Mouse (Mus musculus): ENCODE results near the gene Srgap3.
A peak's percentile ranks its signal among the peaks of the same experiment; 100 is the strongest.

Srgap3 gene

GRCm38 (mm10) chr6:112809658-112810520, 137.2 kb downstream of the Srgap3 start:
- DNase-seq, result no peak

GRCm38 (mm10) chr6:112808738-112809137, 138.3 kb downstream of the Srgap3 start:
- no peak for DNase-seq

- DNase-seq, result no peak
Observed at GRCm38 (mm10) chr6:112801917-112802316, 145.1 kb downstream of the Srgap3 start.

GRCm38 (mm10) chr6:112798378-112798777, 148.7 kb downstream of the Srgap3 start:
- DNase-seq, result peak; percentile 95 to 97

- DNase-seq, result peak; percentile 66 to 75
Observed at GRCm38 (mm10) chr6:112796607-112797006, 150.5 kb downstream of the Srgap3 start.

GRCm38 (mm10) chr6:112793887-112794286, 153.2 kb downstream of the Srgap3 start:
- no peak for DNase-seq

- peak; percentile 51 to 52 for DNase-seq
Observed at GRCm38 (mm10) chr6:112789901-112790300, 157.2 kb downstream of the Srgap3 start.

- DNase-seq, result no peak
Observed at GRCm38 (mm10) chr6:112788617-112789016, 158.4 kb downstream of the Srgap3 start.

GRCm38 (mm10) chr6:112788174-112788573, 158.9 kb downstream of the Srgap3 start:
- no peak for DNase-seq

GRCm38 (mm10) chr6:112781409-112782093, 165.5 kb downstream of the Srgap3 start:
- DNase-seq, result no peak

GRCm38 (mm10) chr6:112778211-112778610, 168.9 kb downstream of the Srgap3 start:
- peak in 1 of 2 experiments; percentile 42 for DNase-seq

- DNase-seq, result no peak
Observed at GRCm38 (mm10) chr6:112776718-112777117, 170.3 kb downstream of the Srgap3 start.

GRCm38 (mm10) chr6:112773754-112774153, 173.3 kb downstream of the Srgap3 start:
- no peak for DNase-seq

GRCm38 (mm10) chr6:112770996-112771395, 176.1 kb downstream of the Srgap3 start:
- no peak for DNase-seq

GRCm38 (mm10) chr6:112758541-112758940, 188.5 kb downstream of the Srgap3 start:
- no peak for DNase-seq

GRCm38 (mm10) chr6:112756866-112757265, 190.2 kb downstream of the Srgap3 start:
- no peak for DNase-seq

- peak in 1 of 2 experiments; percentile 43 for DNase-seq
Observed at GRCm38 (mm10) chr6:112754994-112755393, 192.1 kb downstream of the Srgap3 start.

- DNase-seq, result no peak
Observed at GRCm38 (mm10) chr6:112752517-112752916, 194.5 kb downstream of the Srgap3 start.

GRCm38 (mm10) chr6:112752007-112752406, 195.1 kb downstream of the Srgap3 start:
- DNase-seq, result no peak

GRCm38 (mm10) chr6:112742297-112742696, 204.8 kb downstream of the Srgap3 start:
- DNase-seq, result no peak

GRCm38 (mm10) chr6:112741766-112742165, 205.3 kb downstream of the Srgap3 start:
- DNase-seq, result no peak

- no peak for DNase-seq
Observed at GRCm38 (mm10) chr6:112739635-112740034, 207.4 kb downstream of the Srgap3 start.

GRCm38 (mm10) chr6:112738924-112739323, 208.1 kb downstream of the Srgap3 start:
- DNase-seq, result no peak

GRCm38 (mm10) chr6:112736471-112736870, 210.6 kb downstream of the Srgap3 start:
- DNase-seq, result no peak

Data from cerebellum, adult 18-20 months (tissue).